Mouse (Mus musculus) adrenal gland, adult 2 months (tissue): Measurements from ENCODE around the gene Elf5. TPM values are rescaled to one million over a fixed set of nuclear protein-coding genes. Genes with fewer than 3 reads are reported as not detected.

Experiments used
- DNase-seq: peaks from one replicate; pipeline ENCODE4 v3.0.0; 2021
- polyA plus RNA-seq: library from polyadenylated mRNA; depleted of rRNA; stranded (reverse); fragments of >200 nt; gene quantifications from 2 replicates; pipeline ENCODE4 v1.2.3, GENCODE M21; 2012; rRNA removed
- total RNA-seq, 2 experiments: library from RNA; stranded (reverse); gene quantifications; 2 replicates each; pipeline ENCODE4 v1.2.3; 2021

Elf5 gene
- total and polyA plus RNA-seq, 3 experiments = not detected

DNA sequence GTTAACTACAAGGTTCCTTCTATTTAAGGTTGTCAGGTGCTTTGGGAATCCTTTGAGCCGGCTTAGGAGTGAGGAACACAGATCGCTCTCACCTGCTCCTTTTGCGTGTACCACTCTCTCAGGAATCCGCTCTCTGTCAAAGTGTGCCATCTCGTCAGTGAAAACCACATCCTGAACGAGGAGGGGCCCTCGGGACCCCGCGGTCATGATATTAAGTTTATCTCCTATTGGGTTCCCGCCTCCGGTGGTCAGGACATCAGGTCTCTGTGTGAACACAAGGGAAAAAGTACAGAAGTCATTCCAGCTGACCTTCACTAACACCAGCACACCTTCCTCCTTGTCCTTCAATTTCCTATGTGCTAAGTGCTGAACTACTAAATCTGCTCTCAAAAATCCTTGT lies 65.2 kb downstream of the Elf5 start:
- no peak for DNase-seq

DNA sequence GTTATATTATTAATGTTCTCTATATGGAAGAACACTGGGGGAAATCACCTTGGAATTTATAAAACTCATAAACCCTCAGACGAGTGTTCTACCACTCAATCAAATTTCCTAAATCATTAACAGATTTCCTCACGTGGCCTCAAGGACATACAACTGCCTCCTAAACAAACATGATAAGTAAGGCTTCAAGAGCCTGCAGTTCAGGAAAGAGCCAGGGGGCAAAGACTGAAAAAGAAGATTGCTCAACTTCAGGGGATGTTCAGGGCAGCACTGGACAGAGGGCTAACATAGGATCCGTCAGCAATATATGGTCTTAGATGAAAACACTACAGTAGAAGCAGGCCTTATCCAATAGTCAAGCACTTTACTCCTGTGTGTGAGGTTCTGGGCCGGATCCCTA lies 66.0 kb downstream of the Elf5 start:
- no peak for DNase-seq

DNA sequence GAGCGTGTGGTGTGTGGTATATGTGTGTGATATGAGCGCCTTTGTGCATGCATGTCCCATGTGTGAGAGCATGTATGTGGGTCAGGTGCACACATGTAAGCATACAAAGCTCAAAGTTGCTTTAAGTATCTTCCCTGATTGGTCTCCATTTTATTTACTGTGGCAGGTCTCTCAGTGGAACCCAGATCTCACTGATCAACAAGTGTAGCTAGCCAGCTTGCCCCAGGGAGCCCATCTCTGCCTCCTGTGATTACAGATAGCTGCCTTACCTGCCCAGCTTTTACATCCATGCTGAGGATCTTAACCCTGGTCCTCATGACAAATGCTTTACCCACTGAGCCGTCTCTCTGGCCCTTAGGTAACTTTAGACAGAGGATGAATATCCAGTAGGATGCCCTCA lies 66.8 kb downstream of the Elf5 start:
- DNase-seq = no peak

DNA sequence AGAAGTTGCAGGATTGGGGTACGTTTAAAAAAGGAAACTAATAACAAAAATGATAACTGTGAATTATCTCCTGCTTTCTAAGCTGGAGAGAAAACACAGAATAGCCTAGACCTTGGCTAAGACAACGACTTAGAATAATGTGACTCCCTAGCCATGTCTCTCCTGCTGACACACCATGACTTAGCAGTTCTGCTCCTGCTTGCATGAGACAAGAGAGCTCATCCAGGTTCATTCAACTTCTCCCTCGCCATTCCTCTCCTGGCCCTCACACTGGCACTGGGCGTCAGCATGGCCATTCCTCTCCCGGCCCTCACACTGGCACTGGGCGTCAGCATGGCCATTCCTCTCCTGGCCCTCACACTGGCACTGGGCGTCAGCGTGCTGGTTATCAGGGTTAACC lies 68.8 kb downstream of the Elf5 start:
- DNase-seq = peak; percentile 54

DNA sequence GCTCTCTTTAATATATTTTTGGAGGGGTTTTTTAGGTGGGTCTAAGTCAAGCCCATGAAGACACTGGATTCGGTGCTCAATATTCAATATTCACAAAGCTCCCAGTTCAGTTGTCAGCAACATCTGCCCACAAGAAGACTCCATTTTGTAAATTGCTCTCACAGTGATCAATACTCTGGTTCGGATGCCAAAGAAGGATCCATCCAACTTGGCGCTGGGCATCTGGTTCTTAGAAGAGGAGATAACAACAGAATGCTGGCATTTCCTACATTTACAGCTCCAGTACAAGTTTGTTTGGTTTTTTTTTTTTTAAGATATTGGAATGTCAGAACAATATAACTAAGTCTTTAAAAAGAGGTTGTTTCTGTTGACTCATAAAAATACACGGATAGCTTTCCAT lies 69.4 kb downstream of the Elf5 start:
- DNase-seq = no peak

DNA sequence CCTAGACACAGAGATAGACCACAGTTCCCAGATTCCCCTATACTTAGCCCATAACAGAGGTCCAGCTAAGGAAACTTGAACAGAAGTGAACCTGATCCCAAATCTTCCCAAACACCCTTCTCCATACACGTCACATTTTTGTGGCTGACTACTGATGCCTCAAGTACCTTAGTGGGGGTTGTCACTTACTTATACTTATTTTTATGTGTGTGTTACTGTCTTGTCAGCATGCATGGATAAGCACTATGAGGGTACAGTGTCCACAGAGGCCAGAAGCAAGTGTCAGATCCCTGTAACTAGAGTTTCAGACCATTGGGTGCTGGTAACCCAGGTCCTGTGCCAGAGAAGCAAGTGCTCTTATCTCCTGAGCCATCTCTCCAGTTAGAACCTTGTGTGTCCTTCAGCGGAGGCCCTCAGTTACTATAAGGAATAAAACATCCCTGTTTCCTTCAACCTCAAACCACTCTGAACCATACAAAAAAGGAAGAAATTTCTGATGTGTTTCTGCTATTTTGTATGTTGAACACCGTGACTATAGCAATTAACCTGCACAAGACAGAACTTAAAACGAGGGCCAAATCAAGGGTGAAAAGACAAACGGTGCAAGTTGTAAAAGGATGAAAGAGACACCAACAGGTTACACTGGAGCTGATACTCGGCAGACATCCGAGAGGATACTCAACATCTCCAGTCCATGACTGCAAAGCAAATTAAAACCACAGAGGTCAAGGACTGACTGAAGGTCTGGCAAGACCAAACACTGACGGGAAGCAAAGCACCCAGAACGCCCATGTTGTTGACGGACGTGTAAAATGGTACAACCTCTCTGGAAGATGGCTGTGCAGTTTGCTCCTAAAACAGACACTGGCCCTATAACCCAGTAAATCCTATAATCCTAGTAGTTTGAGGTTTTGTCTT lies 70.1 kb downstream of the Elf5 start:
- no peak for DNase-seq

DNA sequence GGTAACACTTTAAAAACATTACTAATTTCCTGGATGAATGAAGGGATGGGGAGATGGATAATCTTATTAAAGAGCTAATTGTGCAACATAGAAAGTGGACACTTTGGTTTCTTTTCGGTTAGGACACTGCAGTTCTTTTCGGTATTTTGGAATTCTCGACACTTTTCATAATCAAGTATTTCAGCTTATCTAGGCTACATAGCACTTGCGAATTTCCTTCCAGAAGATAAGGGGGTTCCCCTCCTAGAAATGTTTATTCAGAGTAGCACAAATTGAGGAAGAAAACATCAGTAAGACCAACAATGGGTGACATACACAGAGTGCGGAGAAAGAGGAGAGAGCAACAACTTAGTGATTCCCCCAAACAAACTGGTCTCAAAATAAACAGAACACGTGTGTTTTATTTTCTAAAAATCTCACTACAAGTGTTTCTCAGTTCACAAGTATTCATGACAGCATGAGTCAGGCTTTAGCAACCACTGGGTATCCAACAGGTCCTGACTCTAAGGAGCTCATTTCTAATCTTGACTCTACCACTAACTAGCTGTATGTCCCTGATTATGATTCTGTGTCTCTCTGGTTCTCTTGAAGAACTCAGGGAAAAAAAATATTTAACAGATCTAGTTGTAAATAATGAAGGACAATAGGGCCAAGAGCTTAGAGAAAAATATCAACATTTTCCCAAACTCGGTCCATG lies 71.9 kb downstream of the Elf5 start:
- DNase-seq = no peak

DNA sequence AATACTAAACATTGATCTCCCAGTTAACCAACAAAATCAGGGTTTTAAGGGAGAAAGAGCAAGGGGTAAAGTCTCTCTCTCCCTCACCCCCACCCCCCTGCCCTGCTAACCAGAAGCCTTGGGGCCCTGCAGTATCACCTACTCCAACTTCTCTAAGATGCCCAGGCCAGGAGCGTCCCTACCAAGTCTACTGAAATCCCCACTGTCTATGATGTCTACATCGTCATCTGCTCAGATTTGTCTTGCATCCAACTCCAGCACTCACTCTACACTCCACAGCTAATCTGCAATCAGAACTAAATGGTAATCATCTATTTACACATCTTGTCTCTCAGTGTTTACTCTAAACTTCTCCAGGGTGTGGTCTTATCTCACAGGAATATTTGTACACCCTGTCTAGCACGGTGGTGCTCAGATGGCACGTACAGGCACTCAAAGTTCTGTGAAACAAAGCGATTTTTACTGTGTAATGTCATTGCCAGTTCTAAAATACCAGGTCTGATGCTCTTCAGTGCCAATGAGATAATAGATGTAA lies 72.6 kb downstream of the Elf5 start:
- DNase-seq = no peak

DNA sequence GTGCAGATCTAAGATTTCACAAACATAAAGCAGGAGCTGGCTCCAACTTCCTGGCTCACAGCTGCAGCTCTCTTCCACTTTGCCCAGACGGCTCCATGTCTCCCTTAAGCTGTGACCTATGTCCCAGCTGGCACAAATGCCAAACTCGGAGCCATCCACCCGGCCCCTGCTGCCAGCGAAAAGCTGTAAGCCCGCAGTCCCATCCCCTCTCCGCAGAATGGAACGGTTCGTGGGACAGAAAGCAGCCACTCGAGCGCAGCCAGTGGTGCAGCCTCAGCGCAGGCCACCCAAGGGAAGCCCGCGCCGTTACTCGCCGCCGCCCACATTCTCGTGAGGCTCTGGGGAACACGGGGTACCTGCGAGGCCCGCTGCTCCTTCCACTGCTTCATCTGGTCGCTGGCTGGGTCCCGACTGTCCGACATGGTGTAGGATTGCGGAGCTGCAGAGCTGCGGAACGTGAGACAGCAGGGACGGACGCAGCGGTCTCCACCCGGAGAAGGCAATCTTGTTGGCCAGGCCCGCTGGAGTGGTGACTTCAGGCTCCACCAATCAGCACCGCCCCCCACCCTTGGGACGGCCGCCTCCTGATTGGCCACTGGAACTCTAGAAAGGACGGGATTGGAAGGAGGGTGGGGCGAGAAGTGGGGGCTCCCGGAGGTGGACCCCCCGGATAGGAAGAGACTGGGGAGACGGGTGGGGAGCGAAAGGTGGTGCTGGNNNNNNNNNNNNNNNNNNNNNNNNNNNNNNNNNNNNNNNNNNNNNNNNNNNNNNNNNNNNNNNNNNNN lies 73.3 kb downstream of the Elf5 start, which contains the start of gene Cat:
Gene Cat (minus strand): TSS at position 544 of the 785 bp plus-strand sequence.
- DNase-seq = peak; percentile 98

DNA sequence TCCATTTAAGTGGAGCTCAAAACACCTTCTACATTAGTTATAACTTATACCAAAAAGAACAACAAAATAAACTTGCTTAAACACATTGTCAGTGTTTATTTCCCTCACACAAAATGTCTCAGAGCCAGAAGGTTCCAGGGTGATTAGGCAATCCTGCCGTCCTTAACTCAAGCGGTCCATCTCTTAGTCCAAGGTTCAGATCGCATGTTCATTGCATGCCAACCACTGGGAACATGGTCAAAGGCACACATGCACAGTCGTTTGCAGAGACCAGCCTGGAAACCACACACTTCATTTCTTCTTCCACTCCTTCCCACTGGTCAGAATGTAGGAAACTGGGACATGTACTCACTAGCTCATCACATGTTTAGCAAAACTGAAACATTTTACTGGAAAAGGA lies 81.0 kb downstream of the Elf5 start:
- DNase-seq = no peak

DNA sequence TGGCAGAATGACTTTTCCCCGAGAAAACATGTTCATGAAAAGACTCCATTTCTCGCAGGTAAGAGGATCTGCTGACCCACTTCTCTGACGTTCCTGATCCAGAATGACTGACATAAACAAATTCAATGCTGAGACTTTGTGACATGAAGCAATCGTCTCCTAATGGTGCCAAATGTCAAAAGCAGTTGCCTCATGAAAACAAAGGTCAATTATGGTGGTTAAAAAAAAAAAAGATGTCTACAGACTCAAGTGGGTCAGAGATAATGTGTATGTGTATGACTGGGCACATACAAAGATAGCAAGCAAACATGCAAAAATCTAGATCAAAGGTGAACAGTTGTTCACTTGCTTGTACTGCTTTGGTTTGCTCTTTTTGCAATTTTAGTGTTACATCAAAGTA lies 82.3 kb downstream of the Elf5 start:
- DNase-seq = no peak

DNA sequence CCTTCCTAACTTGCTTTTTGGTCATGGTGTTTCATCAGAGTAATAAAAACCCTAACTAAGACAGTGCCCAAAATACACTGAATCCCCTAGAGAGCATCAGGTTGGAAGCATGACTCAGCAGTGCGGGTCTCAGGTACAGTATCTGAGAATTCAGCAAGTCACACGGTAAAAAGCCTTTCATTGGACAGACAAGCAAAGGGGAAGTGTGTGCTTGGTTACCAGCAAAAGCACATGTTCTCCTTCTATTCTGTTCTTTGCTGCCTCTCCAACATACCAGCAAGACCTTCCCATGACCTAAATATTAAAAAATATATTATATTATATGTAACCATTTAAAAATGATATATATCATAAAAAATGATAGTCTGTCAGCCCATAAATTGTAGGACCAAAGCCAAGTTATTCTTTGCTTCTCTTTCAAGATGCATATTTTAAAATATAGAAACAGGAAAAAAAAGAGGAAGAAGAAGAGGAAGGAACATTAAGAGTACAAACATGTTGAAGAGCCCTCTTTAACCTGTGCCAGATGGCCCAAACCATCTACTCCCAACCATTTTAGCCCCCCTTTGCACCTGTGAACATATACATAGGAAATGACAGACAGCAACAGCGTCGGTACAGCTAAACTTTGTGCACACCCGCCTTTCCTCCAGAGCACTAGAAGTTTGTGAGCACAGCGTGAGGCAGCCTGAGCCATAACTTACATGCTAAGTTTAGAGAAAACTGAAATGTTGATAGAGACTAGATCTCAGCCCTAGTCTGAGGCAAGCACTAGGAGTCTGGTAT lies 84.3 kb downstream of the Elf5 start:
- no peak for DNase-seq

Other genes with a start within 250 kb of the Elf5 start
- 1 to 10 TPM in 1 of 2 experiments, not detected in 1; 1.4 TPM for gene Ehf, start 108.4 kb upstream of the Elf5 start, total RNA-seq
- gene Ehf, start 108.4 kb upstream of the Elf5 start, polyA plus RNA-seq = 0.17 and 0.72 TPM in 2 replicates
- gene Cat, start 73.5 kb downstream of the Elf5 start, total RNA-seq = 100 to 1,000 TPM; 481 to 548 TPM
- 144 and 174 TPM in 2 replicates for gene Cat, start 73.5 kb downstream of the Elf5 start, polyA plus RNA-seq
- gene Abtb2, start 154.6 kb downstream of the Elf5 start, total RNA-seq = 10 to 100 TPM in 1 of 2 experiments, 1 to 10 TPM in 1; 6.3 to 36.7 TPM
- gene Abtb2, start 154.6 kb downstream of the Elf5 start, polyA plus RNA-seq = 46.1 and 72.3 TPM in 2 replicates